ENCODE assay signal across 27 mouse cellular contexts in genomic region chr3:88084001-88084400, GRCm38 (mm10). TPM values are rescaled to one million over a fixed set of nuclear protein-coding genes. Genes with fewer than 3 reads are reported as not detected.
DNase-seq lines count a peak whose midpoint lies in the region; ATAC-seq lines count a peak whose summit lies in the region.
"Had no signal": no experiment of that assay in that cellular context is flagged by ENCODE, and none has a peak within 500 bp of the region (broad histone marks: within the 10 kb centered on the region; RNA-seq: fewer than 3 reads in every experiment).

No protein-coding gene starts in this region.

- H3K27ac ChIP-seq in liver, embryonic 13.5 days, result no peak overlapping the region
- H3K27ac ChIP-seq in liver, embryonic 11.5 days (ENCODE audit: low read depth, low read length), result no peak overlapping the region
- H3K27ac ChIP-seq: embryonic facial prominence, embryonic 10.5 days; embryonic facial prominence, embryonic 12.5 days; forebrain, embryonic 13.5 days; forebrain, embryonic 15.5 days had no signal

- ATAC-seq in liver, embryonic 13.5 days (ENCODE audit: low read depth), result no peak
- ATAC-seq in liver, embryonic 11.5 days (replicated peaks; ENCODE audit: low FRiP score), result no peak
- ATAC-seq: forebrain, embryonic 13.5 days; forebrain, embryonic 15.5 days; forebrain, postnatal 0 days; Patski had no signal

- no peak overlapping the region for H3K4me2 ChIP-seq in liver, embryonic 13.5 days
- no peak overlapping the region for H3K4me2 ChIP-seq in liver, embryonic 11.5 days
- H3K4me2 ChIP-seq: embryonic facial prominence, embryonic 12.5 days; forebrain, embryonic 13.5 days; forebrain, embryonic 15.5 days had no signal

- WGBS in liver, embryonic 13.5 days (ENCODE audit: insufficient replicate concordance), result 95% methylated on average over 2 of the region's 2 CpGs
- WGBS in liver, embryonic 11.5 days, result 92% methylated on average over 2 of the region's 2 CpGs

- H3K27me3 ChIP-seq in liver, embryonic 13.5 days, result 0 out of 2 replicates have a peak, but pooled peaks cover 2% of the 10 kb centered on the region
- no peaks in the 10 kb centered on the region for H3K27me3 ChIP-seq in liver, embryonic 11.5 days (replicated peaks; ENCODE audit: control insufficient read depth, insufficient read depth, low read length)
- H3K27me3 ChIP-seq: embryonic facial prominence, embryonic 12.5 days; forebrain, embryonic 13.5 days; forebrain, embryonic 15.5 days had no signal

- 0 out of 2 replicates have a peak overlapping the region, but pooled peaks have one; percentile 0 for H3K9ac ChIP-seq in liver, embryonic 13.5 days
- no peak overlapping the region for H3K9ac ChIP-seq in liver, embryonic 11.5 days (ENCODE audit: low read depth, low read length)
- H3K9ac ChIP-seq: embryonic facial prominence, embryonic 12.5 days; forebrain, embryonic 13.5 days; forebrain, embryonic 15.5 days; forebrain, postnatal 0 days had no signal

- DNase-seq in liver, embryonic 13.5 days, result no peak
- no peak for DNase-seq in liver, embryonic 11.5 days (ENCODE audit: low spot score)
- DNase-seq in ES-CJ7 (ENCODE audit: low read depth, low spot score) (peak; percentile 22), R1 (ENCODE audit: low read depth, low spot score) (peak; percentile 46)
- no peak for DNase-seq in thymus, postnatal 4 days
- DNase-seq in layer of hippocampus, adult 9-10 months (ENCODE audit: low spot score), result no peak
- DNase-seq in lung, postnatal 4 days, result no peak
- DNase-seq: adrenal gland, adult 2 months; adrenal gland, postnatal 10 days; adrenal gland, postnatal 25 days; cerebellum, adult 11 months; cerebellum, adult 18-20 months; cerebellum, adult 8-10 months; cerebellum, adult 9-11 months; cerebellum, postnatal 14 days; cerebellum, postnatal 36 days; forebrain, postnatal 0 days had no signal

- H3K9me3 ChIP-seq in liver, embryonic 13.5 days (replicated peaks), result no peaks in the 10 kb centered on the region
- no peaks in the 10 kb centered on the region for H3K9me3 ChIP-seq in liver, embryonic 11.5 days (ENCODE audit: control insufficient read depth, low read length)
- H3K9me3 ChIP-seq: embryonic facial prominence, embryonic 10.5 days; embryonic facial prominence, embryonic 12.5 days; forebrain, embryonic 13.5 days; forebrain, embryonic 15.5 days; G1E had no signal

- no peak overlapping the region for H3K4me3 ChIP-seq in liver, embryonic 13.5 days (replicated peaks)
- H3K4me3 ChIP-seq in liver, embryonic 11.5 days (ENCODE audit: low read depth, low read length), result no peak overlapping the region
- H3K4me3 ChIP-seq: embryonic facial prominence, embryonic 10.5 days; embryonic facial prominence, embryonic 12.5 days; forebrain, embryonic 13.5 days; forebrain, embryonic 15.5 days had no signal

- peaks cover 22% of the 10 kb centered on the region for H3K4me1 ChIP-seq in liver, embryonic 13.5 days (replicated peaks)
- peaks cover 2% of the 10 kb centered on the region; the same call in 1 of the 2 replicates for H3K4me1 ChIP-seq in liver, embryonic 11.5 days (replicated peaks; ENCODE audit: control insufficient read depth, insufficient read depth, low read length)

- H3K36me3 ChIP-seq in liver, embryonic 13.5 days, result peaks cover 30% of the 10 kb centered on the region
- peaks cover 5% of the 10 kb centered on the region; the same call in 1 of the 2 replicates for H3K36me3 ChIP-seq in liver, embryonic 11.5 days (ENCODE audit: control insufficient read depth, insufficient read depth, low read length)
- H3K36me3 ChIP-seq: forebrain, embryonic 15.5 days had no signal

RNA-seq across cellular contexts. Expression of gene Iqgap3, which starts 2.2 kb away (rescaled TPM):
- 6.6 and 7.4 TPM in 2 replicates for polyA plus RNA-seq in liver, embryonic 13.5 days (2015; fragmentation: Nextera tagmentation; extraction: Ambion mirVana)
- 16.8 and 19.1 TPM in 2 replicates for polyA plus RNA-seq in liver, embryonic 11.5 days (2014; fragmentation: Nextera tagmentation; extraction: Ambion mirVana)

RNA-seq across cellular contexts. Expression of gene Ttc24, which starts 5.9 kb away (rescaled TPM):
- polyA plus RNA-seq in liver, embryonic 13.5 days (2015; fragmentation: Nextera tagmentation; extraction: Ambion mirVana), result not detected in 2 replicates
- not detected in 2 replicates for polyA plus RNA-seq in liver, embryonic 11.5 days (2014; fragmentation: Nextera tagmentation; extraction: Ambion mirVana)
- polyA plus RNA-seq: adrenal gland, adult 2 months; brain, embryonic 14.5 days; C2C12; forebrain, embryonic 11.5 days; forebrain, embryonic 13.5 days; forebrain, embryonic 15.5 days; forebrain, postnatal 0 days; G1E; Patski had no signal

RNA-seq across cellular contexts. Expression of gene Naxe, which starts 25.7 kb away (rescaled TPM):
- polyA plus RNA-seq in liver, embryonic 13.5 days (2015; fragmentation: Nextera tagmentation; extraction: Ambion mirVana), result 63.8 and 66.9 TPM in 2 replicates
- polyA plus RNA-seq in liver, embryonic 11.5 days (2014; fragmentation: Nextera tagmentation; extraction: Ambion mirVana), result 98.7 and 106 TPM in 2 replicates

RNA-seq across cellular contexts. Expression of gene Gpatch4, which starts 41.1 kb away (rescaled TPM):
- polyA plus RNA-seq in liver, embryonic 13.5 days (2015; fragmentation: Nextera tagmentation; extraction: Ambion mirVana), result 32.7 TPM in 2 replicates
- 60.6 and 60.7 TPM in 2 replicates for polyA plus RNA-seq in liver, embryonic 11.5 days (2014; fragmentation: Nextera tagmentation; extraction: Ambion mirVana)

RNA-seq across cellular contexts. Expression of gene Hapln2, which starts 56.6 kb away (rescaled TPM):
- polyA plus RNA-seq in liver, embryonic 13.5 days (2015; fragmentation: Nextera tagmentation; extraction: Ambion mirVana), result not detected in 2 replicates
- not detected in 2 replicates for polyA plus RNA-seq in liver, embryonic 11.5 days (2014; fragmentation: Nextera tagmentation; extraction: Ambion mirVana)
- polyA plus RNA-seq: C2C12; embryonic facial prominence, embryonic 10.5 days; embryonic facial prominence, embryonic 14.5 days; G1E had no signal

Comparison
In these comparisons a context has a peak if more than half of its experiments do, and no peak if none do; other contexts are left out.
1. DNase-seq: peak in ES-CJ7 (single experiment) and R1 (single experiment); none in liver, embryonic 13.5 days (single experiment), liver, embryonic 11.5 days (single experiment), thymus, postnatal 4 days (single experiment), layer of hippocampus, adult 9-10 months (single experiment) and lung, postnatal 4 days (0 of 2).